Mouse (Mus musculus) myocyte (in vitro differentiated cells): ENCODE data around the gene Coro2b. TPM values are rescaled to one million over a fixed set of nuclear protein-coding genes. Genes with fewer than 3 reads are reported as not detected.
A peak's percentile ranks its signal among the peaks of the same experiment; 100 is the strongest.

Experiments
- H3K27me3 ChIP-seq: one replicate; pipeline ENCODE4 v1.6.1; 2011; ENCODE audit not compliant: control insufficient read depth, insufficient read depth, insufficient read length
- H3K36me3 ChIP-seq: one replicate; pipeline ENCODE4 v1.6.1; 2011; ENCODE audit not compliant: control insufficient read depth, insufficient read depth
- H3K4me2 ChIP-seq: one replicate; pipeline ENCODE4 v1.6.1; 2011; ENCODE audit warnings: low read depth, control low read depth
- H3K4me3 ChIP-seq: one replicate; pipeline ENCODE4 v1.5.1; 2011; ENCODE audit warnings: mild to moderate bottlenecking, control low read depth, moderate library complexity
- H3K79me2 ChIP-seq: one replicate; pipeline ENCODE4 v1.6.1; 2011; ENCODE audit not compliant: control insufficient read depth, insufficient read depth
- H3ac ChIP-seq: one replicate; pipeline ENCODE4 v1.6.1; 2011; ENCODE audit not compliant: control insufficient read depth, insufficient read length
- CEBPB ChIP-seq: IDR thresholded peaks from 2 replicates; pipeline ENCODE4 v1.6.1; 2011; ENCODE audit warnings: mild to moderate bottlenecking, moderate library complexity; ENCODE audit not compliant: poor library complexity, insufficient read depth, severe bottlenecking
- E2F4 ChIP-seq: IDR thresholded peaks from one replicate; pipeline ENCODE4 v1.6.1; 2011; ENCODE audit warnings: mild to moderate bottlenecking, control low read depth, moderate library complexity; ENCODE audit not compliant: insufficient read depth
- MAX ChIP-seq: IDR thresholded peaks from one replicate; pipeline ENCODE4 v1.6.1; 2011; ENCODE audit warnings: low read depth, mild to moderate bottlenecking, control low read depth
- MYOD1 ChIP-seq, 3 experiments: IDR thresholded peaks; one replicate each; pipeline ENCODE4 v1.6.1; 2011; ENCODE audit warnings: control low read depth in 2 of 3, low read depth in 2 of 3, mild to moderate bottlenecking in 2 of 3, moderate library complexity in 1 of 3; ENCODE audit not compliant: insufficient read length in 2 of 3, control insufficient read depth in 1 of 3
- MYOG ChIP-seq, 3 experiments: IDR thresholded peaks; one replicate each; pipeline ENCODE4 v1.6.1; 2011; ENCODE audit warnings: control low read depth in 2 of 3, low read depth in 2 of 3, mild to moderate bottlenecking in 2 of 3; ENCODE audit not compliant: insufficient read length in 2 of 3, control insufficient read depth in 1 of 3, insufficient read depth in 1 of 3
- POLR2A ChIP-seq: IDR thresholded peaks from one replicate; pipeline ENCODE4 v1.6.1; 2011; ENCODE audit warnings: low read depth, mild to moderate bottlenecking, control low read depth, moderate library complexity; ENCODE audit not compliant: insufficient read length
- POLR2AphosphoS2 ChIP-seq: IDR thresholded peaks from one replicate; pipeline ENCODE4 v1.6.1; 2011; ENCODE audit warnings: low read depth, control low read depth; ENCODE audit not compliant: insufficient read length
- REST ChIP-seq: IDR thresholded peaks from one replicate; pipeline ENCODE4 v1.6.1; 2011; ENCODE audit warnings: mild to moderate bottlenecking, control low read depth, moderate library complexity; ENCODE audit not compliant: insufficient read depth, insufficient read length
- SRF ChIP-seq: IDR thresholded peaks from one replicate; pipeline ENCODE4 v1.6.1; 2011; ENCODE audit warnings: low read depth; ENCODE audit not compliant: control insufficient read depth, insufficient read length
- TCF12 ChIP-seq: IDR thresholded peaks from one replicate; pipeline ENCODE4 v1.6.1; 2011; ENCODE audit warnings: mild to moderate bottlenecking, control low read depth; ENCODE audit not compliant: poor library complexity, insufficient read depth, severe bottlenecking
- TCF3 ChIP-seq: IDR thresholded peaks from one replicate; pipeline ENCODE4 v1.6.1; 2011; ENCODE audit warnings: low read depth, control low read depth; ENCODE audit not compliant: insufficient read length
- USF1 ChIP-seq: IDR thresholded peaks from one replicate; pipeline ENCODE4 v1.6.1; 2011; ENCODE audit warnings: low read depth, mild to moderate bottlenecking, control low read depth, moderate library complexity
- polyA plus RNA-seq: library from polyadenylated mRNA; unstranded; fragments of >200 nt; fragmentation: generic; extraction: Trizol; gene quantifications from one replicate; pipeline ENCODE4 v1.2.1, GENCODE M21; 2012; ENCODE audit warnings: missing spikeins

Gene Coro2b
- polyA plus RNA-seq, 1 experiment = 21.3 TPM

DNA sequence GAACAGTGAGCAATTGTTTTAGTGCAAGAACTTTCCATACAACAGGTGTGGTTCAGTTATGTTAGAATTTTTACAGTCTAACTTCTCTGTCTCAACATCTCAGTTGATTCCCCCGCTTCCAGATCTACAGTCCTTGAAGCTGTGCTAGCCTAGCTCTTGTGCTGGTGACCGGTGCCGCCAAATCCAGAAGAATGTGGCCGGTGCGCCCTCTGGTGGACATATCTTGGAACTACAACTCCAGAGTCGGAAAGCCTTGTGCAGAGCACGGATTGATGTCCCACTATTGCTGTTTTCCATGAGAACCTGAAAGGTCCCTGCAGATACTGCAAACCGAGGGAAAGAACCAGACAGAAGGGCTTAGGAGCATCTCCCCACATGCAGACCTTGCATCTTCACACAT lies 13.0 kb upstream of the Coro2b start:
- Histone ChIP-seq H3ac (no peak overlapping the region), H3K4me2 (no peak overlapping the region), H3K36me3 (no peaks in the 10 kb centered on the region), H3K79me2 (no peaks in the 10 kb centered on the region), H3K4me3 (no peak overlapping the region), H3K27me3 (no peaks in the 10 kb centered on the region)
- no peak for TF ChIP-seq MAX
- TF ChIP-seq TCF12 = no peak

DNA sequence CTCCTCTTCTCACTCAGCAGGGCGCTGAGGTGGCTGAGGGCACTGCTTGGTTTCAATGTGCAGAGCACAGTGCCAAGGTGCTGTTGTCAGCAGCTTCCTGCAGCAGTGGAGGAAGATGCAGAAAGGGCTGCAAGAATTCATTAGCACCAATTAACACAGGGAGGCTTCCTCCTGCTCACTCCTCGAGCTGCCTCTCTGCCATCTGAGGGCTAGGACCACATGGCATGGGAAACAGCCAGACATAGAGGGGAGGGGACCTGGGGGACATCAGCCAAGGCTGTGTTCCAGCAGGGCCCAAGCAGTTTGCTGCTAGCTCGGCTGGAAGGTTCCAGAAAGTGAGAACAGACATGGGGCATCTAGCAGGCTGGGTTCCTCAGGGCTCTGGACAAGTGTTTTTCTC lies 10.6 kb upstream of the Coro2b start:
- H3K4me3 ChIP-seq = no peak overlapping the region
- no peak overlapping the region for H3ac ChIP-seq
- no peaks in the 10 kb centered on the region for H3K27me3 ChIP-seq
- TF ChIP-seq CEBPB (no peak), POLR2AphosphoS2 (no peak), E2F4 (no peak), POLR2A (no peak), TCF3 (no peak), MAX (no peak), MYOG (IDR thresholded peaks at IDR 0.05; ENCODE audit: control insufficient read depth in 1 of 3, insufficient read depth in 1 of 3, insufficient read length in 2 of 3, low read depth in 2 of 3) (no peak)
- H3K79me2 ChIP-seq = no peaks in the 10 kb centered on the region
- H3K36me3 ChIP-seq = no peaks in the 10 kb centered on the region
- no peak overlapping the region for H3K4me2 ChIP-seq

DNA sequence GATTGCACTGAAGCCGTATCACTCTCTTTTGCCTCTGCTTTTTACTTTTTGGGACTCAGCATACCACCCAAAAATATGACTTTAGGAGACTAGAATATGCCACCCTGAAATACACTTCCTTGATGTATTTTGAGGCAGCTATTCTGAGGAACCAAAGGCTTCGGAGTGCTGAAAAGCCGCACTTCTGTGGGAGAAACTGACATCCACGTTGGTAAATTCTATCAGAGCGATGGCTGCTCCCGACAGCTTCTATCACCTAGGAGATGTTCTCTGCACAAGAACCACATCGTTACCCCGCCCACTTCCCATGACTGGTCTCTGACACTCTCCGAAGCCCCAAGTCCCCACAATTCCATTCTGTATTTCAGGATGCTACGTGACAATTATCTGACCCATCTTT lies 8.0 kb upstream of the Coro2b start:
- no peaks in the 10 kb centered on the region for H3K79me2 ChIP-seq
- TF ChIP-seq USF1 (no peak), MYOG (IDR thresholded peaks at IDR 0.05; ENCODE audit: control insufficient read depth in 1 of 3, insufficient read depth in 1 of 3, insufficient read length in 2 of 3, low read depth in 2 of 3) (no peak), TCF3 (no peak), REST (no peak), POLR2AphosphoS2 (no peak), SRF (no peak)

DNA sequence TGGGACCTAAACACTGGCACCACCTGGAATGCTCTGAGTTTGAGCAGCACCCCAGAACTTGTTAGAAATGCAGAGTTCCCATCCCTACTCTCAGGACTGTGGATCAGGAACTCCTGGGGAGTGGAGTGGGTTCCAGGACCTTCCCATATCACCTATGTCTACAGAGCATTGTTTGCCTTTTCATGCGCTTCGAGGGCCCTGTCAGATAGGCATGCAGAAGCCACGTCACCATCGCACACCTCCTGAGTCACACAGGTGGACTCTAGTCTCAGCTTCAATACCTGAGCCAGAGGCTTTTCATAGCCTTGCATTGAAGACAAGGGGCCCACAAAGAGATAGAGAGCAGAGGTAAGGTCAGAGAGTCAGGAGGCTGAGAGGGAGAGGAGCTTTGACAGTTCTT lies 7.0 kb upstream of the Coro2b start:
- H3K36me3 ChIP-seq = no peaks in the 10 kb centered on the region
- no peak overlapping the region for H3K4me3 ChIP-seq
- TF ChIP-seq MYOG (IDR thresholded peaks at IDR 0.05; ENCODE audit: control insufficient read depth in 1 of 3, insufficient read depth in 1 of 3, insufficient read length in 2 of 3, low read depth in 2 of 3) = no peak
- TF ChIP-seq MYOD1 (IDR thresholded peaks at IDR 0.05; ENCODE audit: control insufficient read depth in 1 of 3, insufficient read length in 2 of 3, low read depth in 2 of 3) = no peak
- no peaks in the 10 kb centered on the region for H3K79me2 ChIP-seq
- H3K27me3 ChIP-seq = no peaks in the 10 kb centered on the region
- no peak overlapping the region for H3K4me2 ChIP-seq
- H3ac ChIP-seq = no peak overlapping the region

More for the DNA sequence above, 8.0 kb upstream of the Coro2b start:
- no peak overlapping the region for H3ac ChIP-seq
- H3K27me3 ChIP-seq = no peaks in the 10 kb centered on the region
- no peak overlapping the region for H3K4me2 ChIP-seq
- H3K36me3 ChIP-seq = no peaks in the 10 kb centered on the region
- H3K4me3 ChIP-seq = no peak overlapping the region

DNA sequence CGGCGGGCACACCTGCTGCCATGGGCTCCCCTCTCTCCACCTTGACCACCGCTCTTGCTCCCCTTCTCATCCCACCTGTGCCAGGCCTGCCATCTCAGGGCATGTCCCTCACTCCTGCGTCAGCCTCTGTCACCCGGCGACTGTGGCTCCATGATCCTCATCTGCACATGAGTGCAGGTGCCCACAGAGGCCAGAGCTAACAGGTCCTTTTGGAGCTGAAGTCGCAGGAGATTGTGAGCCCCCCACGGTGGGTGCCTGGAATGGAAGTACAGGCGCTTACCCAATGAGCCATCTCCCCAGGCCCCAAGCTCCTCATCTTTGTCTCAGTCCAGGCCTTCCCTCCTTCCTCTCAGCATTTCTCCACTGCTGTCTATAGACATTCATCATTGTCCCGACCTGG lies 4.8 kb upstream of the Coro2b start:
- Histone ChIP-seq H3K79me2 (no peaks in the 10 kb centered on the region), H3K4me2 (peak overlapping the region; percentile 34), H3K4me3 (no peak overlapping the region), H3ac (no peak overlapping the region), H3K36me3 (no peaks in the 10 kb centered on the region), H3K27me3 (no peaks in the 10 kb centered on the region)
- no peak for TF ChIP-seq MYOG (IDR thresholded peaks at IDR 0.05; ENCODE audit: control insufficient read depth in 1 of 3, insufficient read depth in 1 of 3, insufficient read length in 2 of 3, low read depth in 2 of 3)
- TF ChIP-seq SRF = no peak
- no peak for TF ChIP-seq USF1
- TF ChIP-seq MYOD1 (IDR thresholded peaks at IDR 0.05; ENCODE audit: control insufficient read depth in 1 of 3, insufficient read length in 2 of 3, low read depth in 2 of 3) = no peak
- no peak for TF ChIP-seq POLR2AphosphoS2
- TF ChIP-seq TCF12 = no peak
- TF ChIP-seq E2F4 = no peak
- TF ChIP-seq POLR2A = no peak
- TF ChIP-seq TCF3 = no peak
- TF ChIP-seq MAX = no peak
- no peak for TF ChIP-seq CEBPB
- TF ChIP-seq REST = no peak

- H3K36me3 ChIP-seq = no peaks in the 10 kb centered on the region
- no peak for TF ChIP-seq POLR2A
- no peak for TF ChIP-seq POLR2AphosphoS2
- TF ChIP-seq TCF3 = peak; percentile 79
- TF ChIP-seq USF1 = no peak
- peak in 2 of 3 experiments; percentile 57 to 64 for TF ChIP-seq MYOG (IDR thresholded peaks at IDR 0.05; ENCODE audit: control insufficient read depth in 1 of 3, insufficient read depth in 1 of 3, insufficient read length in 2 of 3, low read depth in 2 of 3)
- no peak for TF ChIP-seq REST
- TF ChIP-seq SRF = no peak
- TF ChIP-seq TCF12 = peak; percentile 74
- no peak for TF ChIP-seq MAX
- peak; percentile 93 to 98 (median 94) for TF ChIP-seq MYOD1 (IDR thresholded peaks at IDR 0.05; ENCODE audit: control insufficient read depth in 1 of 3, insufficient read length in 2 of 3, low read depth in 2 of 3)
- TF ChIP-seq E2F4 = no peak
- peak overlapping the region; percentile 53 for H3K4me2 ChIP-seq
These were observed 4.3 kb upstream of the Coro2b start for GRCm38 (mm10) chr9:62541182-62541581.

More at GRCm38 (mm10) chr9:62541182-62541581, 4.3 kb upstream of the Coro2b start:
- no peaks in the 10 kb centered on the region for H3K79me2 ChIP-seq
- H3ac ChIP-seq = no peak overlapping the region
- H3K27me3 ChIP-seq = no peaks in the 10 kb centered on the region
- H3K4me3 ChIP-seq = no peak overlapping the region
